In the genomic region with DNA sequence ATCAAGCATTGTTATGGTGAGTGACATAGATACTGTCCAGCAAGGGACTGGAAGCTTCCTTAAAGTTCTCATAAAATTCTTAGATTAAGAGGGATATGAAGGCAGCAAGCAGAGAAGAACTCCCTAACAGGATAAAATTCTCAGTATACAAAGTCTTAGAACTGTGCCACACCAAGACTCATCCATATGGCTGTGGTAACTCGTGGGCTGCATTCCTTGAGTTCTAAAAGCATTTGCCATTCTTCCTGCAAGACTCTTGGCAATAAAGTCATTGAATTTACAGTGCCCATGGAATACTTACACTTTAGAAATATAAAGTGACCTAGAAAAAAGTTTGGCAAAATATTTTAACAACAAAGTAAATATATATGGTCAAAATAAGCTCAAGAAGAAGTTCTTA, we compare ENCODE assay signal across 22 mouse cellular contexts.
"Had no signal": no experiment of that assay in that cellular context is flagged by ENCODE, and none has a peak within 500 bp of the region (broad histone marks: within the 10 kb centered on the region; RNA-seq: fewer than 3 reads in every experiment).

No protein-coding gene starts in this region.

- DNase-seq: heart, postnatal 10 days; heart, postnatal 14 days; heart, postnatal 36 days; heart, postnatal 4 days; kidney, adult 11 months; kidney, adult 18-20 months; kidney, adult 2 months; kidney, adult 8-10 months; kidney, adult 9 months; kidney, postnatal 10 days; kidney, postnatal 14 days; kidney, postnatal 25 days; kidney, postnatal 36 days; kidney, postnatal 4 days; layer of hippocampus, adult 9-11 months; layer of hippocampus, postnatal 36 days had no signal

- ATAC-seq: hindbrain, embryonic 16.5 days; hindbrain, postnatal 0 days; inflammation-experienced regulatory T-cells, adult 6 months; intestine, embryonic 15.5 days; intestine, embryonic 16.5 days; intestine, postnatal 0 days had no signal
